Mouse (Mus musculus) left cerebral cortex, postnatal 25 days (tissue): ENCODE data around the gene Lgalsl. TPM values are rescaled to one million over a fixed set of nuclear protein-coding genes. Genes with fewer than 3 reads are reported as not detected.

Experiments
- DNase-seq, 2 experiments: peaks; one replicate each; pipeline ENCODE4 v3.0.0; 2022; ENCODE audit warnings: low spot score in 2 of 2, mixed read lengths in 1 of 2
- intact Hi-C: fragments of 180-260 bp; cut with DNase I; formaldehyde crosslinking; loops from one replicate; pipeline ENCODE4 v1.15.1; 2025
- total RNA-seq, 2 experiments: library from RNA; stranded (reverse); gene quantifications; 2 replicates each; pipeline ENCODE4 v1.2.3; 2021

Gene Lgalsl
- total RNA-seq, 2 experiments from 2014 or later, result 86.2 to 93.4 TPM

DNA sequence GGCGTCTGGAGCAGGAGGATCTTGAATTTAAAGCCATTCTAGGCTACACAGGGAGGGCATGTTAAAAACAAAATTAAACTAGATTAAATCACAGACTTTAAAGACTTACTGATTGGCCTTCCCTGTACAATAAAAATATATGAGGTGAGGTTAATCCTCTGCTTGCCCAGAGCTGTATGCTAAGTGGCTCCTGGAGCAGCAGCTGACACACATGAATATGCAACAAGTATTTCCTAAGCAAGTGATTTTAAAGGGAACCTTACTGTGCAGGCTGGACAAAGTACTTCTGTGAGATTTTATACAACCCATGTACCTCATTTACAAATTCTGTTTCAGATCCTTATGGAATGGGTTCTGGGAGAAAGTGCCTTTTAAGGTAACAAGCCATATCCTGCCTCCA, 41.8 kb downstream of the Lgalsl start:
- no peak for DNase-seq
- intact Hi-C loops, result no loop called here

DNA sequence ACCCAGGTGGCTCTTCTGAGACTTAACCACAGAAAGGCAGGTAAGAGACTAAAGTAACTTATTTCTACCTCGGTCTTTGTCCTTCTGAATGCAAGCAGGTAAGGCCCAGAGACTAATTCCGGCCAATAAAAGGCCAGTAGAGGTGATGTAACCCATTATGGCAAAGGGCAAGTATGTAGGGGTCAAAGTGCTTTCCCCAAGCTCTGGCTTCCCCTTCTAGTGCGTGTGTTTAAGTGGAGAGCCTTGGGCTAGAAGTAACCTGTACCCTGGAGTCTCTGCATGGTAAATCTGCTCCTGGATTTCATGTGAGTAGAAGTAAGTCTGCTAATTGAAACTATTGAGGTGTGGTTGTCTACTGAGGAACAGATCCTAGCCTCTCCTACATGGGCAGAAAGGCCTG, 42.8 kb downstream of the Lgalsl start:
- no peak for DNase-seq
- intact Hi-C loops, result no loop called here

DNA sequence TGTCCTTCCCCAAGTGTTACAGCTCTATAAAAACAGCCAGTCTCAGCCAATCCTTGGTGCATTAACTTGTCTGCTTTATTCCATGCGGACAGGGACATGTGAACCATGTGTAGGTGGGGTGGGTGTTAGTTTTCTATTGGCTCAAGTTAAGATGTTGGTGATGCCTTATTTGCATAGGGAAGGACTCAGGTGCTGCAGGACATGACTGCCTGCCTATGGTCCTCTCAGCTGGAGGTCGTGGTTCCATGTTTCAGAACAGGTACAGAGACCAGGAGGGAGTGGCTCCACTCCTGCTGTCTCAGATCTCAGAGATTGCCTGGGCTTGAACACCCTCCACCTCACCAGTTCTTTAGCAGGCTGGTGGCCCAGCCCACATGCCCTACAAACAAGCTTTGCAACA, 44.7 kb downstream of the Lgalsl start:
- DNase-seq, result no peak

DNA sequence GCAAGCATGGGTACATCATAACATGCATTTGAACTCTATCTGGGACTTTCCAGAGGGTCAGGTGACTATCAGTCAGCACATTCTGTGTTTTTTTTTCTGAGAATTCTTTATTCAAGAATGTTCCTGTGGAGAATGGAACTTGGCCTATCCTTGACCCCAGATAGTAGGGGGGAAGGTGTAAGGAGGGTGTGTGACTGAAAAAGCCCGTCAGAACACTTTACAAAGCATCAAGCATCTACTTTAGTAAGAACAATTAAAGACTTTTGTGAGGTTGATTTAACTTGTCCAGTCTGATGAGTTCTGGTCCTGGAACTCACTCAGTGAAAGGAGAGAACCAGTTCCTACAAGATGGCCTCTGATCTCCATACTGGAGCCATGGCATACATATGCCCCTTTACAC, 45.7 kb downstream of the Lgalsl start:
- no peak for DNase-seq
- intact Hi-C loops, result no loop called here

More for the DNA sequence above, 44.7 kb downstream of the Lgalsl start:
- intact Hi-C loops, result no loop called here

DNA sequence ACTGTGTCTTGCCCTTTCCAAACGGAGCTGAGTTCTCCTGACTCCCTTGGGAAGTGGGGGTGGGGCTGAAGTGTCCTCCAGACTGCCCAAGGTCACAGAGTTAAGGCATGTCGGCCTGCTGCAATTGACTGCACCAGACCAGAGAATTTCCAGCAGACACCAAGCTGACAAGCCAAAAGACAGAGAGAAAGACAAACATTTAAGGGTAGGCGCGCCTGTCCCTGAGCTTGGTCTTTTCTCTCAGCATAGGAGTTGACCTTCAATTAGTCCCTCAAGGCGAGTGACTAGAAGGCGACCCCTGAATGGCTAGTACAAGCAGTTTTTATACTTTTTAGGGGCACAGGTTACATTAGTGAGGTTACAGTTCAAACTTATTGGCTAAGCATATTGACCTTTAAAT, 46.1 kb downstream of the Lgalsl start:
- DNase-seq, result no peak
- intact Hi-C loops, result no loop called here

DNA sequence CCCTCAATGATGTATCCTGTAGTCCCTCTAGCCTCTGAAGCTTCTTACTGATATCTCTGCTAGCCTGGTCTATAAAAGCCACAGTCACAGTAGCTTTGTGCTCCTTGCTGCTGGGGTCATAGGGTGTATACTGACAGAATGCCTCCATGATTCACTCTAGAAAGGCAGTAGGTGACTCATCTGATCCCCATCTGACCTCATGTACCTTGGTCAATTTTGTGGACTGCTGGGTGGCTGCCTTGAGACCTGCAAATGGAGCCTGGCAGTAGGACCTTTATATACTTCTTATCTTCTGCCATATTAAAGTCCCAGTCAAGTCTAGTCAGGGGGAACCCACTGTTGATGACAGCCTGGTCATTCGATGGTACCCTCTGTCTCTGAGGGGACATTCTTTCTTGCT, 47.4 kb downstream of the Lgalsl start:
- no peak for DNase-seq
- intact Hi-C loops, result no loop called here

DNA sequence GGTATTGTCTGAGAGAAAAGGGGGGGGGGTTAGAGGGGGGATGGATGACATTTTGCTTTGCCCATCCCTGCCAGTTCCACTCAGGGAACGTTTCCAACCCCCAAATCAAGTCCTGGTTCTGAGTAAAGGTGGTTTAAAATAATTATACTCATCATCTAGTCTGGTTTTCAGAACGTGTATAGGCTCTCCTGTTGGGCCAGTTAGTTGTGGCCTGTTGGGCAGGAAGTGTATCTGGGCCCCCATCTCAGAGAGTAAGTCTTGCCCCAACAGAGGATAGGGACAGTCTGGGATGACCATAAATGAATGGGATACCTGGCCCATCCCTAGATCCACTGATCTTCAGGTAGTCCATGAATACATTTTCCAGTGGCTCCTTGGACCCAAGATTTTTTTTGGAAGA, 48.2 kb downstream of the Lgalsl start:
- no peak for DNase-seq
- intact Hi-C loops, result no loop called here

DNA sequence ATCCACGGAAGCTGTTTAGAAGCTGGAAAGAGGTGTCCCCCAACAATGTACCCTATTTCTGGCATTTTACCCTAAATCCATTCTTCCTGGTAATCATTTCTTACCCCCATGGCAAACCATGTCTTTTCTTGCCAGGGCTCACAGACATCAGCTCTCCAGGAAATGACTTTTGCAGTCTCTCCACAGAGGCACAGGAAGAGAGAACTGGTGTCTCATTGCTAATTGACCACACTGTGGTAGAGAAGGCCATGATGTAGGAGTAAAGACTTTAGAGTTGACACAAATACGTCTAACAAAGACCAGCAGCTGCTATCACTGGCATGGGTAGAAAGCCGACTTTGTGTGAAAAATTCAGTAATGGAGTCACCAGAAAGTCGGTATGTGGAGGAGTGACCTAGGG, 50.5 kb downstream of the Lgalsl start:
- no peak for DNase-seq
- intact Hi-C loops, result no loop called here

DNA sequence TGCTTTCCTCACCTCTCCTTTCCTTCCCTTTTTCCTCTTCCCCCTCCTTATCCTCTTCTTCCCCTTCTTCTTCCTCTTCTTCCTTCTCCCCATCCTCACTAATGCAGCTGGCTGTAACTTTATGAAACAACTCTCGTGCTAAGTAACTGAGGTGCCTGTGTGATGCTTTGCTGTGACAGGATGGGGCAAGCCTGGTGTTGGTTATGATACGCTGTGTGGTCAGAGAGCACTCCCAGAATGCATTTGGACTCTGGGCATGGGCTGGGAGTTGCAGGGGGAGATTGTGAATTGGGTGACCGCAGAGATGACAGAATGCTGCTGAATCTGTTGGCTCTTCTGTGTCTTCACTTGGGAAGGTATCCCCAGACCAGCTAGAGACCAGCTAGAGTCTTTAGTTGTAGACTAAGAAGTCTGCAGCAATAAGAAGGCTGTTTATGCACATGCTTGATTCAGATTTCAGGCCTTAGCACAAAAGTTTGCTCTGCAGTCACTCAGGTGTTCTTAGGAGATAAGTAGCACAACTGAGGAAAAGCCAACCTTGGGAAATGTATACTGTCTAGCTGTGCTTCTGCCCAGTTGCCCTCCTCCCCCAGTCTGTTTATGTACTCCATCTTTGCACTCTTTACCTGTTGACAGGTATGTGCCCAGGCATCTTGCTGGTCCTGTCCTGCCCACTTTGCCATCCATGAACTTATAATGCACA, 51.8 kb downstream of the Lgalsl start:
- intact Hi-C loops, result no loop called here
- no peak for DNase-seq

DNA sequence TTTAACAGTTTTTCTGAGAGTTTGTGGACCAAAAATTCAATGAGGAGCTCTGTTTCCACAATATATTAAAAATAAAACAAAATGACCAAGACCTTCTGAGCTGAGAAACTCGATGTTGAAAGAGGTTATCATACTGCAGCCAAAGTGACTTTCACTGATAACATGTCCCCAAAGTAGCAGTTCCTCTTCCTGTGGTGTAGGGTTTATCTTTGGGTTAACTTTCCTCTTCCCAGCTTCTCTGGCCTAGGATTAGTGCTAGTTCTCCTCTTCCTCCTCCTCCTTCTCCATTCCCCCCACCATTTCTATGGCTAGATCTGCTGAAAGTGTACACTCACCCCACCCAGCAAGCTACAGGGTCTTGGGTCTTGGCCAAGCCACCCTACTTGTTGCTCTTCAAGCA, 52.6 kb downstream of the Lgalsl start:
- intact Hi-C loops, result no loop called here
- DNase-seq, result no peak

DNA sequence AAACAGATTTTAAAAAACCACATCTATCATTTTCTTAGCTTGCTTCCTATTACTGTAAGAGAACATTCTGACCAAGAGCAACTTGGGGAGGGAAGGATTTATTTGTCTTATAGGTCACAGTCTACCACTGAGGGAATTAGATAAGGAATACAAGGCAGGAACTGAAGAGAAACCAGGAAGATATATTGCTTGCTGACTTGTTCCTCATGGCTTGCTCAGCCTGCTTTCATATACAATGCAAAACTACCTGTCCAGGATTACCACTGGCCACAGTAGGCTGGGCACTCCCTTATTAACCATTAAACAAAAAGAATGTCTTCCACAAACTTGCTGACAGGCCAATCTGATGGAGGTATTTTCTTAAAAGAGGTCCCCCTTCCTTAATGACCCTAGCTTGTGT, 54.2 kb downstream of the Lgalsl start:
- no peak for DNase-seq
- intact Hi-C loops, result no loop called here

Other genes starting within 250 kb of the Lgalsl start
- gene Aftph, start 89.5 kb downstream of the Lgalsl start, total RNA-seq, result 10 to 100 TPM; 82.2 to 86.4 TPM